Mouse (Mus musculus): ENCODE data around the gene Zkscan6.
A peak's percentile ranks its signal among the peaks of the same experiment; 100 is the strongest.

Zkscan6 gene

DNA sequence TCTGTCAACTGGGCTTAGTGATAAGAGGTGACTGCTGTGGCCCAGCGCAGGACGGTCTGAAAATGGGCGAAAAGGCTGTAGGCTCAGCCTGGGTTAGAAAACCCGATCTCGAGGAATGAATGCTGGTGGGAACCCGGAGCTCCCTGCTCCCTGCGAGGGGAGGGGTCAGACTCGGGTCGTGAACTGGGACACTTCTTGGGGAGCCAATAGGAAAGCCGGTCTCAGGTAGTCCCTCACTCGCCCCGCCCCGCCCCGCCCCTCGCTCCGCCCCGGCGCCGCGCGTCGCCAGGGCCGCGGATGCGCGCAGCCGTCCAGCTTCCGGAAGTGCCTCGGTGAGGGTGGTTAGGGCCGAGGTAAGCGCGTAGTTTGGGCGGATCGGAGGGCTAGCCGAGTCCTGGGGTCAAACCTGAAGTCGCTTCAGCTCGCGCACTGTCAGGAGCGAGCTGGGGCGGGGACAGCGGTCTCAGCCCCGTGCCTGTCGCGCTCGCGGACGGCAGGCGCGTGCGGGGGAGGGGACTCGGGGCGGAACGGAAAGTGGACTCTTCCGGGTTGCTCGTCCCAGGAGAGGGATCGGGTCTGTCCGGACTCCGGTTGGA lies at the start of gene Zkscan6:
Gene Zkscan6 (plus strand): TSS at position 267 of the 596 bp plus-strand sequence.
- peak; percentile 92 for DNase-seq (ENCODE audit: low read depth)

DNA sequence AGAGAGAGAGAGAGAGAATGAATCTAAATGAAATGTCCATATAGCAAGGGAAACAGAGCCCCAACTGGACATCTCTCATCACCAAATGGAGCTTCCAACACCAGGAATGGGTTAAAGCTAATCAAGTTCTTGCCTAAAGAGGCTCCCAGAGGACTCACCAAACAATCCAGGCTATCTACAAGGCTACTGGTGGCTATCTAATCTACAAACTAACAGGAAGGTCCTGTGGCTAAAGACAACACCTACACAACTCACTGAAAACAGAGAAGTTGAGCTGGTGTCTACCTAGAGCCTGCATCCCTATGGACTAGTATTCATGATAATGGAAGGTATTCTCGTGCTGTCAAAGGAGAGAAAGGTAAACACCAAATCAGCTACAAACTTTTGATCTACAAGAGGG lies 47.6 kb upstream of the Zkscan6 start:
- DNase-seq (ENCODE audit: low read depth) = no peak

DNA sequence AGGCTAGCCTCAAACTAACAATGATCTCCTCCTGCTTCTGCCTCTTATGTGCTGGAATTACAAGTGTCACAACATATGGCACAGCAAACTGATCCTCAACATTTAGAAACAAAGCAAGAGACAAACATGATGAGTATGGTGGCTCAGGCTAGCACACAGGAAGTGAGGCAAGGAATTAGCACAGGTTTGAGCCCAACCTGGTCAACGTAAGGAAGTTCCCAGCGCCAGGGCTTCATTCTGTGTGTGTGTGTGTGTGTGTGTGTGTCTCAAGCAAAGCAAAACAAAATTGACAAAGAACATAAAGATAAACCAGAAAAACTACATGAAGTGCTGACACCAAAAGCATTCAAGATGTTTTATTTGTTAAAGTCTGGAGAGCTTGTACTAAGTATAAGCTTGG lies 46.1 kb upstream of the Zkscan6 start:
- DNase-seq (ENCODE audit: low read depth) = no peak

DNA sequence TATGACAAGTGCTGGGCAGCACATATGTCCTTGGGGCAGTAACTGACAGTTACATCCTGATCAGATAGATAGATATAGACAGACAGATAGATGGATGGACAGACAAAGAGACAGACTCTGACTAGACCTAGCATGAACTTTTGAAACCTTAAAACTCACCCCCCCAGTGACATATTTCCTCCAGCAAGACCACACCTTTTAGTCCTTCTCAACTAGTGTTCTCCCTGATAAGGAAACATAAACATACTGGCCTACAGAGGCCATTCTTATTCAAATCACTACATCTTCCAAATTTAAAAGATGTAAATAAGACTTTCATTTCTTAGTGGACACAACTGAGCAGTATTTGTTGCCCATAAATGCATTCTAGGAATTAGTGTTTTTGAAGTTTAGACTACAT lies 38.5 kb upstream of the Zkscan6 start:
- DNase-seq (ENCODE audit: low read depth) = peak; percentile 33

DNA sequence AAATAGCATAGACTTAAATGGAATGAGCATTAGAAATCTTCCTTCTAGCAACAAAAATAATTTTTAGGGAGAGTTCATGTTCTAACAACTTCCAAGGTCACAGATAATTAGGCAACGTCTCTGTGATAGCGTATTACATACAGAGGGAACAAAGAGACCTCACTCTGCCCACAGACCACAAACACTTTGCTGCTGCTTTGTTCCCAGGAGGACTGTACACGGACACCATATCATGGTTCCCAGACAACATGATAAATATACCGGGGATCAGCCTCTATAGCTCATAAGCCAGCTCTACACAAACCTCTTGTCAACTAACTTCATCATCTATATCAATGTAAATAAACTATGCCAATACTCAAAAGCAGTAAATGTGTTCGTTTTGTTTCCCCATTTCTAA lies 37.0 kb upstream of the Zkscan6 start:
- DNase-seq (ENCODE audit: low read depth) = peak; percentile 74

DNA sequence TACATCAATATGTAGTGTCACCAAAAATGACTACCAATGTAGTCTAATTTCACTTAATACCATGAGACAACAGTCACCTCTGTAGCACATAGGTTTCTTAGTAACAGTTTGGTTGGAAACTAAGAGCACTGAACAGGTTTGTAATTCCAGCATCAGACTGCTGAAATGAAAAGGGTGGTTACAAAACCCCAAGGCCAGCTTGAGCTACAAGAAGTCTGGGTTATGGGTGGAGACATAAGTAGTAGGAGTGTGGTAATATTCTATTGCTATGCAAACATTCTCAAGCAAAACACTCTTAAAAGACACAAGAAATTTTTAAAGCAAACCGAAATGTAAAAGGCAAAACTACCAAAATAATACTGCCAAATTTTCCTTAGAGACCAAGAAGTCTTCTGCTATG lies 35.4 kb upstream of the Zkscan6 start:
- peak; percentile 67 for DNase-seq (ENCODE audit: low read depth)

DNA sequence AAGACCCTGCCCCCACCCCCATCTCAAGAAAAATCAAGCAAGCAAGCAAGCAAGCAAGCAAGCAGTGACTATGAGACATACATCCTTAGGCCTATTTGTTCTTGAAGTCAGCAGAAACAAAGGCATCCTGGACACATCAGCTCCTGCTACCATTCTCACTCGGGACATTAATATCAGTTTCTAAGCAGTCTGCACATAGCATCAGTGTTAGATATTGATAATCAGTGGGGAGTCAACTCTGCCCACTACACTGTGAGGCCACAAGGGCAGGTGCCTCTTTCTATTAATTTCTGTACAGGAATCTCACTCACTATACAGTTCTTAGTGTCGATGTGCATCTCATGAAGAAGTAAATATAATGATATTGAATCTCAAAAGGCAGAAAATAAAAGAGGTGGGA lies 33.4 kb upstream of the Zkscan6 start:
- DNase-seq (ENCODE audit: low read depth) = no peak

DNA sequence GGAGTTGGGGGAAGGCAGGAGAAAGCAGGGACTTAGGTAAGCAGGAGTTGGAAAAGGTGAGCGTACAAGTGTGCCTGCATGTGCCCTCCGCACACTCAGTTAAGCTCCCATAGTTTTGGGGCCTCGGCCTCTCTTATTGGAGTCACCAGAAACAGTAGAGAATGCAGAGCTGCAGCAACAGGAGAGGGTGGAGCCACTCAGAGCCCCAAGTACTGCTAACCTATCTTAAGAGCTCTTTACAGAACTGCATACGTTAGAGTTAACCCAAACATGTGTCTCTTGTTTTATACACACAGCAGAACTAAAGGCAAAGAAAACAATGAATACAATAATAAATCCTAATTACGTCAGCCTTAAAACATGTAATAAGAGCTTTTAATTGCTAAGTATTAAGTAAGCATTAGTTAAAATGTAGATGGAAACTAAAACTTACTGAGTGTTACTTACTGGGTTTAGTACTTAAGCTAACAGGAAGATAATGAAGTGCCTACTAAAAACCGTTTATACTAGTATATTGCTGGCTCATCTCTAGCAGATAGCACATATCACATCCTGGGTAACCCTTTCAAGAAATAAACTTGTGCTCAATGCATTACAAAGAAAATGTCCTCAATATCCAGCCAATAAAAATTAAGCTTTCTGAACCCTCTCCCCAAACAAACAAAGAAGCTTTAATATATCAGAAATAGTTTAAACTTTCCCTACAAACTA lies 32.9 kb upstream of the Zkscan6 start:
- no peak for DNase-seq (ENCODE audit: low read depth)

DNA sequence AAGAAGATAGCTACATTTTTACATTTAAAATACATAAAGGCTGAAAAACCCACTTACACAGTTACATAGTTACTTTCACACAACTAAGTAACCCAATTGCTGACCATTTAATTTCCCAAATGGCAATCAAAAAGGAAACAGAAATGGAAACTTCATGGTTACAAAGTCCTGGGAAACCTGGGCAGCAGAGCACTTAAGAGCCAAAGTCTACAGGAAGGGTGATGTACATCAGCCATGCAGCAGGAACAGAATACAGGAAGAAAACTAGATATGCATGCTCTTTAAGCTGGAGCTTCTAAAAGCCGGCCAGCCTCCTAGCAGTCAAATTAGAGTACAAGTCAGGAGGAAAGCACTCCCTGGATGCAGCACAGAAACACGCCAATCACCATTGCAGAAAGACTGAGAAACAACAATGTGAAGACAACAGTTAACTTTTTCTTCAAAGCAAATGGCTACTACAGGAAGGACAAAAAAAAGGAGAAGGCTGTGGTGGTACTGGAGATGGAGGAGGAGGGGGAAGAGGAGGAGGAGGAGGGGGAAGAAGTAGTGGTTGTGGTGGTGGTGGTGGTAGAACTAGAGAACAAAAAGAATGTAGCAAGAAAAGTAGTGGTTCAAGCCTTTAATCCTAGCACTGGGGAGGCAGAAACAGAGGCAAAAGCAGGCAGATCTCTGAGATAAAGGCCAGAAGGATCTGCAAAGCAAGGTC lies 29.9 kb upstream of the Zkscan6 start:
- DNase-seq (ENCODE audit: low read depth) = peak; percentile 56

DNA sequence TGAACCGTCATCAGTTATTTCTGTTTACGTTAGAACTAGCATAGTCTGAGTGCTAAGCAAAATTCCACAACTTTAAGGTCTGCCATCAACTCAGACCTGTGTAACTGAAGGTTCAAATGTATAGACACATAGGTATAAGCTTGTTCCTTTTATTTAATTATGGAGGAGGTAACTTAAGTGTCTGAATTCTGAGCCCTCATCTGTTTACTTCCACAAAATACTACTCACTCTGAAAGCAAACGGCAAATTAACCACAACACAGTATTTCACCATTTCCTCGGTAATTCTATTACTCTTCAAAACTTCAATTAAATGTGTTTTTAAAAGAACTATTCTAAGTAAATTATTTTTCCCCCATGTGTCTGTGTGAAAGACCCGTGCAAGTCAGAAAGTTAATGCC lies 29.2 kb upstream of the Zkscan6 start:
- peak; percentile 27 for DNase-seq (ENCODE audit: low read depth)

DNA sequence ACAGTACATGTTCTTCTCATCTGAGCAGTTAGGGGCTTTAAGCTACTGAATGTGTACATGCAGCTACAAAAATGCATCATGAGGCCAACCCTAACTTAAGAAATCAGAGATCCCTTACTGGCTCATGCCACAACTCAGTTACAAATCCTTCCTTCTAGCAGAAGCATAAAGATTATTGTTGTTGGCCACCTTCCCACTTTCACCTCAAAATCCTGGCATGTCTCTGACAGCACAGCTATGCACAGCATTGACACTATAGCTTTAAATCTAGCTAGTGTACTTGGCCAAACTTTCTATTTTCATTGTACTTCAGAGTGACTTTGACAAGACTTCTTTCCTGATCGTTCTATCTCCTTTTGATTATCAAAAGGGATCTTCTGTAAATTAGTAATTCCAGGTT lies 27.9 kb upstream of the Zkscan6 start:
- peak; percentile 73 for DNase-seq (ENCODE audit: low read depth)

DNA sequence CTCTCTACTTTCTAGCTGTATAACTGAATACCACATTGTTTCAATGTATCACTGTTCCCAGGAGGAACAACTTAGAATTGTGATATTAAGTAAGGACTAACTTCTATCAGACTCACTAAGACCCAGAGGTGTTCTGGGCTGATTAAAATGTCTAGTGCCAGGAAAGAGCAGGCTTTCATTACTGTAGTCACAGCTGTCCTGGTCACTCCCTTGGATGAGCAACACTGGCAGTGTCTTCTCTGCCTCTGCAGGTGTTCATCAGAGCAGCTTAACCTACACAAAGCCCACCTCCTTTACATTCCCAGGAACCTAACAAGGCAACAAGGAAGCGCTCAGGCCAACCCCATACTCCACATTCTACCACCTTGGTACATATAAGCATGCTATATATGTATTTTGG lies 27.4 kb upstream of the Zkscan6 start:
- no peak for DNase-seq (ENCODE audit: low read depth)

DNA sequence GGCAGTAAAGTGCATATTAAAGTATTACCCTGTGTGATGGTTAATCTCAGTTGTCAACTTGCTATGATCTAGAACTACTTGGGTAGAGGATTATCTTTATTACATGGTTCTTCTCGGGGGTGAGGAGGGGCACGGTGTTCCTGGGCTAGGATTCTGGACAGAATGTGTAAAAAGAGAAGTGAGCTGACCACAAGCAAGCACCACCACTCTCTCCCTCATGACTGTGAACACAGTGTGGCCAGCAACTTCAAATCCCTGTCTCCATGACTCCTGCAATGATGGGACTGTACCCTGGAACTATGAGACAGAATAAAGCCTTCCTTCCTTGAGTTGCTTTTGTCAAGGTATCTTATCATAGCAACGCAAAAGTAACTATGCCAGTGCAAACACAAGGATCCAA lies 25.4 kb upstream of the Zkscan6 start:
- no peak for DNase-seq (ENCODE audit: low read depth)

DNA sequence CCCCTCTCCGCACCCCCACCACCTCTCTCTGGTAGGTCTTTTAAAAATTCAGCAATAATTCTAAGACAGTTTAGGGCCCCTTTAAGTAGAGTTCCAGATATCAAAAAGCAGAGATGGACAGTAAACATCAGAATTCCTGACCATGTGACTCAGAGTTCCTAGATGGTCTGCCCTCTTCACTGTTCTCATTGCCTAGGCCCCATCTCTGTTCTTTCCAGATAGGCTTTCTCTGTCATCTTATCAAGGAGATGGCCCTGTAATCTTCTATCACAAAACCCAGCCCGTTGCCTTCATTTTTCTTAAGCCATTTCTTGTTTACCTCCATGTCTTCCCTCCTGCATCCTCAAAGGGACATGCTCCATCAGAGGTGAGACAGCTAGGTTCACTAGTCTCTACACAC lies 20.8 kb upstream of the Zkscan6 start:
- no peak for DNase-seq (ENCODE audit: low read depth)

DNA sequence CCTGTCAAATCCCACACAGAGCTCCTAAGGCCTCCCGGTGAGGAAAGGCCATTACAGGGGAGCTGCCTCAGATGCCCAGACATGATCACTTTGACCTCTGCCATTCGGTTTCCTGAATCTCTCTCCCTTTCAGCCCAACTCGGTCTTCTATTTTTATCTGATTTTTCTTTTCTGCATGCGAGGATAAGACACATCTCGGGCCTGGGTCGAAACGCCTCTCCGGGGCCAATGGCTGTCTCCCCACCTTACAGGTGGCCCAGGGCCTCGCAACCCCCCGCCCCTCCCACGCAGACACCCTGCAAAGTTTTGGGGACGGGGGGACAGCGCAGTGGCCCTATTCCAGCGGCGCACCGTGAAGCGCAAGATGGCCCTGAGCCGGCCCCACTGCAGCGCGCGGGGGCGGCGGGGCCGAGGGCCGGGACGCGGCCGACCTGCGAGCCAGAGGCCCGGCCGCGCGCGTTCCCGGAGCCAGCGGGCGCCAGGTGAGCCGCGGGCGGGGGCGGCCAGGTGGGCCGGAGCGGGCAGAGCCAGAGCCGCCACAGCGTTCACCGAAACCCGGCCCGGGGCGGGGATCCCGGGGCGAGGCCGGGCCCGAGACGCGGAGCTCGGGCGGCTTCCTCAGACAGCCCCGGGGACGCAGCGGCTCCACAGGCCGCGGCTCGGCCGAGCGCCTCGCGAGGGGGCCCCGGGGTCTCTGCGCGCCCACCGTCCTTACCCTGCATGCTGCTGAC lies 19.4 kb upstream of the Zkscan6 start:
- DNase-seq (ENCODE audit: low read depth) = peak; percentile 44

DNA sequence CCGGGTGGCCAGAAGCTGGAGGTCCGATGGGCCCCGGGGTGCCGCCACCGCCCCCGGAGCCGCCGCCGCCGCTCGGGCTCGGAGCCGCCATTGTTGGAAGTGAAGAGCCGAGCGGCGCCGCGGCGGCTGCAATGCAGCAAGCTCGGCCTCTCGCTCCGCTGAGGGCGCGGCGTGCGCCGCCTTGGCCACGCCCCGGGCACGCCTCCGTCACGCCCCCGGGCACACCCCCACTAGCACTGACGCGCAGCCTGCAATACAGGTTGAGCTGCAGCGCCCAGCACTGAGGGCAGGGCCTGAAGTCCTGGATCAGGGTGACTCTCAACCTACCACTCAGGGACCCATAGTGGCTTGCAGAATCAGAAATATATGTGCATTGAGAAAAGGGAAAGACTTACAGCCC lies 18.8 kb upstream of the Zkscan6 start, which contains the start of gene Map2k4:
Gene Map2k4 (minus strand): TSS at position 144 of the 400 bp plus-strand sequence.
- DNase-seq (ENCODE audit: low read depth) = peak; percentile 91

DNA sequence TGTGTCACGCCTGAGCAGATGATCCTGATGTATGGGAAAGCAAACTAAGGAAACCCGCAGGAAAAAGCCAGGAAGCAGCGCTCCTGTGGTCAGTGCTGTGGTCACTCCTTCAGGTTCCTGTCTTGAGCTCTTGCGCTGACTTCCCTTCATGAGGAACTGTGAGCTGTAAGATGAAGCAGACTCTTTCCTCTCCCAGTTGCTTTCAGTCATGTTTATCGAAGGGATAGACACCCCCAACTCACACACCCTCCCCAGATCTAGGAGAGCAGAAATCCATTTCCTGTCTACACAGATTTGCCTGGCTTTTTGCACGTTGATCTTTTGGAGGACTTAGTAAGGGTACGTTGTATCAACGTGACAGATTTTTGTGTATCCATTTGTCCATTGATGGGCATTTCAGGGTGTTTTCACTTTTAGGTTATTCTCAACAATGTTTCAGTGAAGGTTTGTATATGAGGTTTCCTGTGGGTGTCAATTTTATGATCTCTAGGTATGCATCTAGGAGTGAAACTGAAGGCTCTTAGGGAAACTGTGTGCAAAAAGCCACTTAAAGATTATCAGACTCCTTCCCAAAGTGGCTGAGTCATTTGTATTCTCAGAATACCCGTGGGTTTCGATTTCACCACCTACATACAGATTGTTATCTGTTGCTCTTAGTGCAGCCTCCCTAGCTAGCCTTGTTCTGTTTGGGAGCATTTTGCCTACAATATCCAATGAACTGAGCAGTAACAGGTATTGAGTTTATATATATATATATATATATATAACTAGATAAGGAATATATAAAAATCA lies 12.4 kb upstream of the Zkscan6 start:
- peak; percentile 84 for DNase-seq (ENCODE audit: low read depth)

DNA sequence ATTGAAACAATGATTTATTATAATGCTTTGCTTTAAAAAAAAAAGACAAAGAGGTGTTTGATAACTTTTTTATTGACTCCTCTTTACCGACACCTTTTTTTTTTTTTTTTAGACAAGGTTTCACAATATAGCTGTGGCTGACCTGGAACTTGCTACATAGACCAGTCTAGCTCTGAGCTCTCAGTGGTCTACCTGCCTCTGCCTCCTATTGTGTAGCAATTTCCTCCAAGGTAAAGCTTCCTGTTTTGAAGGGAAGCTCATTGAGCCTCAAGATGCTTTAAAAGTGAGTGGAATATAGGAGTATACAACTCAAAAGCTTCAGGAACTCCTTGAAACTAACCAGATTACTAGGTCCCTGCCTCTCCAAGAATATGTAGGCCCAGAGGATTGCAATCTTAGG lies 11.1 kb upstream of the Zkscan6 start:
- peak; percentile 52 for DNase-seq (ENCODE audit: low read depth)

DNA sequence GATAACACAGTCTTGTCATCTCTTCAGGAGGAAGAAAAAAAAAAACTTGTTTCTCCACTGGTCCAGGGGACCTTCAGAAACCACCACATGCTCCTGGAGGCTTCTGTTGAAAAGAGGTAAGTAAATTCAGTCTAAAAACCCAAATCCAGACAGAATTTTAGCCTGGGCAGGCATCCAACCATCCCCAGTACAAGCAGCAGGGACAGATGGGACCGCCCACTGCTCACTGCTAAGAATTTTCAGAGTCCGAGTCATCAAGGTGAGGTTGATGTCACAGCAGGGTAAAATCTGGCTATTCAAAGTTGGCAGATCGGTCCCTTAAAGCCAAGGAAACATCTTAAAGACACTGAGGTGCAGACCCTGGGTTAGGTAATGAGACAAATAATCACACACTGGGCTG lies 5.1 kb upstream of the Zkscan6 start:
- DNase-seq (ENCODE audit: low read depth) = no peak

DNA sequence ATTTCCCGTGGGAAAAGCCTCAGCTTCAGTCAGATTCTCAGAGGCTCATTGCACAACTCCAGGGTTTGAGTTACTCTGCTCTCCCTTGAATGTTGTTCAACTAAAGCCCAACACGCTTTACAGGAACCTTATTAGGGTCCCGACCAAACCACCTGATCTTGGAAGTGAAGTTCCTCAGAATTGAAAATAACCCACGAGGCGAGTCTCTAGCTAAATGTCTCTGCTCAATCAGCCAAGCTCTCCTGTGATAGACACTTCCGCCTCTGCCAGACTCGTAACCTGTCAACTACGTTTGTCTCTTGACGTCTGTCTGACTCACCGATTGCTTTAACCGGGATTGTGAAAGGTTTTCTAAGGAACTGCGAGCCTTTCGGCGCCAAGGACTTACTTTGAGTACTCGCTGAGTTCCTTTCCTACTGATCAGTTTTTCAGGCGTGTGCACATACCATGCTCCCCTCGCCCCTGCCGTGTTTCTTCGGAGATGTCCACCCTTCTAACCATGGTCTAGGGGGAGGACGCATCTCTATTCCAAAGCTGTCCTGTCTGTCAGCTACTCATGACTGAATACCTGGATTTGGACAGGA lies 562 bp upstream of the Zkscan6 start:
- peak; percentile 92 for DNase-seq (ENCODE audit: low read depth)

DNA sequence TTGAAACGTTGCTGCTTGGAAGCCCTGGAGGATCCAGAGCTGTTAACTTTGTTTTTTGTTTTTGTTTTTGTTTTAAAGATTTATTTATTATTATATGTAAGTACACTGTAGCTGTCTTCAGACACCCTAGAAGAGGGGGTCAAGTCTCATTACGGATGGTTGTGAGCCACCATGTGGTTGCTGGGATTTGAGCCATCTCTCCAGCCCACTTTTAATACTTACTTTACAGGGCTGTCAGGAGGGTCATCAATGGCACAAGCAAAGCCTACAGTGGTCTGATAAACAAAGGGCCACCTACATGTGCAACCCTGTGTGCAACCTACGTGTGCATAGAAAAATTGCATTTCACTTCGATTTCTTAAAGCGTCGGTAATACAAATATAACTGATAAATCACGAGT lies 626 bp downstream of the Zkscan6 start:
- DNase-seq (ENCODE audit: low read depth) = no peak
